In the genomic region with DNA sequence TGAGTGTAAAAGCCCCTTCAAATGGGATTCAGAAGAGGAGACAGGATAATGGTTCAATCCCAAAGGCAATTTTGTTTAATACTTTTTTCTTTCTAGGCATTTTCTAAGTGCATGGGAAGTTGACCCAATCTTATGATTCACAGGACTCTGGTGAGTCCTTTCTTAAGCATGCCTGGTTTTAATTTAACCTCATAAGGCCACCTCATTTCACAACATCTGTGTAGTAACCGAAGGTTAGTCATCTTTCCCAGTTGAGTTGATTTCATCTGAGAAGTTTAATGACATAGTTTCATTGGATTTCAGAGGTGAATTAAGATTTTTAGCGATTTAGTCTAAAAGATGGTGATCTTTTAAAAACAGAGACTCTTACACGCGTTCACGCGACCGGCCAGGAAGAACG, we compare ENCODE assay signal across 28 mouse cellular contexts. TPM values are rescaled to one million over a fixed set of nuclear protein-coding genes. Genes with fewer than 3 reads are reported as not detected.
"Had no signal": no experiment of that assay in that cellular context is flagged by ENCODE, and none has a peak within 500 bp of the region (broad histone marks: within the 10 kb centered on the region; RNA-seq: fewer than 3 reads in every experiment).

No protein-coding gene starts in this region.

- H3K4me3 ChIP-seq: heart, adult 2 months; heart, embryonic 13.5 days; heart, embryonic 15.5 days; hindbrain, embryonic 13.5 days; hindbrain, embryonic 15.5 days; kidney, embryonic 15.5 days; layer of hippocampus, adult 2 months; left cerebral cortex, adult 2 months; limb, embryonic 10.5 days; limb, embryonic 12.5 days; liver, embryonic 12.5 days had no signal

- H3K27ac ChIP-seq: heart, adult 2 months; heart, embryonic 13.5 days; heart, embryonic 15.5 days; hindbrain, embryonic 13.5 days; hindbrain, embryonic 15.5 days; hindbrain, postnatal 0 days; kidney, embryonic 15.5 days; kidney, postnatal 0 days; layer of hippocampus, adult 2 months; left cerebral cortex, adult 2 months; limb, embryonic 10.5 days; limb, embryonic 12.5 days; liver, embryonic 12.5 days had no signal

- H3K9me3 ChIP-seq: heart, embryonic 13.5 days; heart, embryonic 15.5 days; hindbrain, embryonic 13.5 days; hindbrain, embryonic 15.5 days; kidney, embryonic 15.5 days; limb, embryonic 10.5 days; limb, embryonic 12.5 days; liver, embryonic 12.5 days had no signal

- H3K36me3 ChIP-seq: heart, embryonic 15.5 days had no signal

- ATAC-seq: hindbrain, postnatal 0 days; intestine, embryonic 16.5 days; liver, embryonic 12.5 days had no signal

- DNase-seq: gastrocnemius, postnatal 14 days; gastrocnemius, postnatal 36 days; heart, adult 11 months; heart, adult 2 months; heart, postnatal 14 days; heart, postnatal 36 days; kidney, adult 11 months; kidney, adult 2 months; kidney, adult 9 months; kidney, postnatal 14 days; kidney, postnatal 36 days; liver had no signal

- H3K9ac ChIP-seq: heart, embryonic 13.5 days; heart, embryonic 15.5 days; hindbrain, embryonic 13.5 days; hindbrain, embryonic 15.5 days; kidney, embryonic 15.5 days; limb, embryonic 12.5 days; liver, embryonic 12.5 days had no signal

- H3K4me1 ChIP-seq: heart, embryonic 13.5 days; heart, embryonic 15.5 days; hindbrain, embryonic 13.5 days; hindbrain, embryonic 15.5 days; kidney, embryonic 15.5 days; limb, embryonic 10.5 days; limb, embryonic 12.5 days; liver, embryonic 12.5 days had no signal

- H3K27me3 ChIP-seq: heart, embryonic 13.5 days; heart, embryonic 15.5 days; hindbrain, embryonic 13.5 days; hindbrain, embryonic 15.5 days; kidney, embryonic 15.5 days; limb, embryonic 12.5 days; liver, embryonic 12.5 days had no signal

- H3K4me2 ChIP-seq: heart, embryonic 11.5 days; heart, embryonic 13.5 days; heart, embryonic 15.5 days; hindbrain, embryonic 13.5 days; hindbrain, embryonic 15.5 days; kidney, embryonic 15.5 days; limb, embryonic 12.5 days; liver, embryonic 12.5 days had no signal

RNA-seq across cellular contexts. Expression of a gene that starts 17.2 kb away (rescaled TPM):
- polyA plus RNA-seq: hindbrain, embryonic 11.5 days; hindbrain, embryonic 13.5 days; hindbrain, embryonic 15.5 days; hindbrain, postnatal 0 days; large intestine, adult 2 months; limb, embryonic 10.5 days; limb, embryonic 12.5 days; liver, embryonic 12.5 days had no signal
